Mouse (Mus musculus): ENCODE measurements at regions not wholly inside any gene's neighbourhood (a gene's known extent, or its start where the extent isn't known, plus 50 kb on each side); places are given as distances from the start of the nearest gene placed in this dataset.

DNA sequence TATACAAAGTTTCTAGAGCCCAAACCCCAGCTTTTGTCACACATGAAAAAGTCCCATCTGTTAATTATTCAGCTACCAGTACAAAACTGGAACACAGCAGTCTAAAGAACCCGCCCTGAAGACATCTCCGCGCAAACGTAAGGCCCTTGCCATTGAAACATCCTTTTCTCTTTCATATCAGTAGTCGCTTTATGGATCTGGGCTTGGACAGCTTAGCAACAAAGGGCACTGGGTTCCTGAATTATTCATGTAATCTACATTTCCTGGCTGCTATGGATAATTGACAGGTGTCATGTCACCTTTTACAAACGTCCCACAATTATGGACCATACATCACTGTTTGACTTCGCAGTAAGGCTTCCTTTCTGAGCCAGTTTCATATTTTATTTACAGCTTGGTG lies 113.0 kb upstream of the Smim15 start:
- no peak for TF ChIP-seq POLR2A (IDR thresholded peaks at IDR 0.05; ENCODE audit: borderline replicate concordance, insufficient read depth, low read length)
- TF ChIP-seq CTCF (IDR thresholded peaks at IDR 0.05; ENCODE audit: borderline replicate concordance, insufficient read depth, low read depth, low read length), result no peak

Measured in cerebellum, adult 2 months (tissue).